Comparison of ENCODE assay signal across 8 mouse cellular contexts in genomic region chr5:91464876-91465508, GRCm38 (mm10). TPM values are rescaled to one million over a fixed set of nuclear protein-coding genes. Genes with fewer than 3 reads are reported as not detected.
A peak's percentile ranks its signal among the peaks of the same experiment; 100 is the strongest.
DNase-seq lines count a peak whose midpoint lies in the region; ATAC-seq and TF ChIP-seq lines count a peak whose summit lies in the region.

No protein-coding gene starts in this region.

- H3K4me1 ChIP-seq in heart, postnatal 0 days (ENCODE audit: control insufficient read depth, insufficient read depth), result no peaks in the 10 kb centered on the region
- H3K4me1 ChIP-seq in heart, embryonic 10.5 days, result no peaks in the 10 kb centered on the region
- no peaks in the 10 kb centered on the region for H3K4me1 ChIP-seq in embryonic fibroblast, embryonic 13.5 days (ENCODE audit: control insufficient read depth, insufficient read depth, low read length)
- H3K4me1 ChIP-seq in intestine, embryonic 14.5 days (replicated peaks; ENCODE audit: control insufficient read depth, insufficient read depth, low read length), result no peaks in the 10 kb centered on the region
- H3K4me1 ChIP-seq in limb, embryonic 10.5 days, result no peaks in the 10 kb centered on the region
- no peaks in the 10 kb centered on the region for H3K4me1 ChIP-seq in neural tube, embryonic 13.5 days (replicated peaks)

- CTCF ChIA-PET in Patski (lab: Charles Lee), result interaction anchor here (1.4 to 2.4 kb wide), 4 partner anchors 11 to 396 kb away, joined by 5 to 10 read pairs (median 6); partner anchors contain the start of gene Parm1

- WGBS in heart, postnatal 0 days, result 39% methylated on average over 4 of the region's 4 CpGs
- WGBS in heart, embryonic 10.5 days, result 36% methylated on average over 4 of the region's 4 CpGs
- 30% methylated on average over 4 of the region's 4 CpGs for whole genome bisulfite sequencing in intestine, embryonic 14.5 days
- WGBS in limb, embryonic 10.5 days, result 49% methylated on average over 4 of the region's 4 CpGs
- WGBS in neural tube, embryonic 13.5 days, result 47% methylated on average over 4 of the region's 4 CpGs

- no peak overlapping the region for H3K9ac ChIP-seq in heart, postnatal 0 days (replicated peaks; ENCODE audit: low read depth, low read length)
- H3K9ac ChIP-seq in intestine, embryonic 14.5 days (ENCODE audit: low read length), result no peak overlapping the region
- no peak overlapping the region for H3K9ac ChIP-seq in neural tube, embryonic 13.5 days

- H3K27ac ChIP-seq in heart, postnatal 0 days (ENCODE audit: low read depth), result no peak overlapping the region
- no peak overlapping the region for H3K27ac ChIP-seq in heart, embryonic 10.5 days
- no peak overlapping the region for H3K27ac ChIP-seq in embryonic fibroblast, embryonic 13.5 days (ENCODE audit: insufficient read depth, low read length)
- no peak overlapping the region for H3K27ac ChIP-seq in intestine, embryonic 14.5 days (ENCODE audit: low read depth)
- H3K27ac ChIP-seq in limb, embryonic 10.5 days, result no peak overlapping the region
- H3K27ac ChIP-seq in neural tube, embryonic 13.5 days (replicated peaks), result no peak overlapping the region

- no peaks in the 10 kb centered on the region for H3K36me3 ChIP-seq in heart, postnatal 0 days (replicated peaks; ENCODE audit: control insufficient read depth, insufficient read depth, low read length)
- no peaks in the 10 kb centered on the region for H3K36me3 ChIP-seq in heart, embryonic 10.5 days
- H3K36me3 ChIP-seq in intestine, embryonic 14.5 days (ENCODE audit: control insufficient read depth, insufficient read depth, low read length), result no peaks in the 10 kb centered on the region
- H3K36me3 ChIP-seq in limb, embryonic 10.5 days, result no peaks in the 10 kb centered on the region
- H3K36me3 ChIP-seq in neural tube, embryonic 13.5 days, result no peaks in the 10 kb centered on the region

- H3K9me3 ChIP-seq in heart, postnatal 0 days (replicated peaks; ENCODE audit: control insufficient read depth, low read length), result no peaks in the 10 kb centered on the region
- H3K9me3 ChIP-seq in heart, embryonic 10.5 days, result no peaks in the 10 kb centered on the region
- H3K9me3 ChIP-seq in intestine, embryonic 14.5 days (ENCODE audit: control insufficient read depth, low read length), result no peaks in the 10 kb centered on the region
- H3K9me3 ChIP-seq in limb, embryonic 10.5 days (replicated peaks), result no peaks in the 10 kb centered on the region
- no peaks in the 10 kb centered on the region for H3K9me3 ChIP-seq in neural tube, embryonic 13.5 days

- H3K27me3 ChIP-seq in heart, postnatal 0 days (ENCODE audit: control insufficient read depth, insufficient read depth, low read length), result no peaks in the 10 kb centered on the region
- no peaks in the 10 kb centered on the region for H3K27me3 ChIP-seq in heart, embryonic 10.5 days (ENCODE audit: insufficient read depth, poor library complexity, severe bottlenecking)
- H3K27me3 ChIP-seq in Patski, result peaks cover 5% of the 10 kb centered on the region
- no peaks in the 10 kb centered on the region for H3K27me3 ChIP-seq in intestine, embryonic 14.5 days (replicated peaks; ENCODE audit: control insufficient read depth, insufficient read depth, low read length)
- H3K27me3 ChIP-seq in limb, embryonic 10.5 days (ENCODE audit: low read depth, poor library complexity, severe bottlenecking), result no peaks in the 10 kb centered on the region
- no peaks in the 10 kb centered on the region for H3K27me3 ChIP-seq in neural tube, embryonic 13.5 days

- no peak overlapping the region for H3K4me3 ChIP-seq in heart, postnatal 0 days (ENCODE audit: low read depth, low read length)
- no peak overlapping the region for H3K4me3 ChIP-seq in heart, embryonic 10.5 days
- H3K4me3 ChIP-seq in embryonic fibroblast, embryonic 13.5 days (ENCODE audit: insufficient read depth, low read length), result no peak overlapping the region
- H3K4me3 ChIP-seq in intestine, embryonic 14.5 days (ENCODE audit: low read depth, low read length), result no peak overlapping the region
- H3K4me3 ChIP-seq in limb, embryonic 10.5 days, result no peak overlapping the region
- no peak overlapping the region for H3K4me3 ChIP-seq in neural tube, embryonic 13.5 days

- TF ChIP-seq CTCF in heart, postnatal 0 days (IDR thresholded peaks at IDR 0.05; ENCODE audit: low read depth), result peak; percentile 82
- peak; percentile 89 for TF ChIP-seq CTCF in Patski (IDR thresholded peaks at IDR 0.05)
- peak; percentile 22; the same call in 1 of the 2 replicates for TF ChIP-seq CTCF in embryonic fibroblast, embryonic 13.5 days (IDR thresholded peaks at IDR 0.05; ENCODE audit: borderline replicate concordance, insufficient read depth, low read length)

- peak; percentile 34 for DNase-seq in heart, postnatal 0 days (ENCODE audit: low spot score)
- no peak for DNase-seq in heart, embryonic 10.5 days (ENCODE audit: low spot score)
- peak; percentile 13 for DNase-seq in Patski (ENCODE audit: low read depth, low spot score)
- no peak for DNase-seq in intestine, embryonic 14.5 days (ENCODE audit: low spot score)
- DNase-seq in limb, embryonic 10.5 days (ENCODE audit: low spot score), result peak; percentile 41

- POLR2A ChIA-PET in Patski (lab: Charles Lee), result no interaction called here

- no peak overlapping the region for H3K4me2 ChIP-seq in heart, postnatal 0 days (ENCODE audit: low read depth, low read length)
- no peak overlapping the region for H3K4me2 ChIP-seq in intestine, embryonic 14.5 days (ENCODE audit: low read length)
- H3K4me2 ChIP-seq in neural tube, embryonic 13.5 days, result no peak overlapping the region

- no peak for TF ChIP-seq POLR2A in embryonic fibroblast, embryonic 13.5 days (IDR thresholded peaks at IDR 0.05; ENCODE audit: low read depth, low read length)

- TF ChIP-seq EP300 in heart, postnatal 0 days (IDR thresholded peaks at IDR 0.05; ENCODE audit: low read depth), result no peak

- in situ Hi-C loops in Patski (cut with MboI; ENCODE audit: low pct_unique_long_range_greater_than_20kb), result no loop called here

- no peak; the same call in 1 of the 2 replicates for ATAC-seq in heart, postnatal 0 days (ENCODE audit: insufficient read depth, low read depth)
- no peak for ATAC-seq in Patski
- 0 out of 2 replicates have a peak, but pooled peaks have one; percentile 60 for ATAC-seq in intestine, embryonic 14.5 days (replicated peaks; ENCODE audit: low FRiP score, low TSS enrichment, low read depth)
- peak; percentile 93 for ATAC-seq in neural tube, embryonic 13.5 days (ENCODE audit: low read depth)
- no peak for ATAC-seq in activated CD4-positive, CD25-positive, alpha-beta regulatory T cell, adult 4 months

RNA-seq across cellular contexts. Expression of gene Parm1, which starts 52.4 kb away (rescaled TPM):
- total RNA-seq in heart, postnatal 0 days (2014; rRNA removed; ENCODE audit: low replicate concordance), result 26.6 and 39.6 TPM in 2 replicates
- polyA plus RNA-seq in heart, postnatal 0 days (2015; fragmentation: Nextera tagmentation; extraction: Ambion mirVana), result 25.0 and 25.9 TPM in 2 replicates
- polyA plus RNA-seq in heart, embryonic 10.5 days (2016; fragmentation: Nextera tagmentation; extraction: Ambion mirVana), result 22.8 and 24.5 TPM in 2 replicates
- 222 TPM for polyA plus RNA-seq in Patski (2021)
- 6.2 and 7.1 TPM in 2 replicates for polyA plus RNA-seq in embryonic fibroblast, embryonic 13.5 days (2011; ENCODE audit: insufficient read length, low read depth, missing spikeins)
- 24.4 and 25.7 TPM in 2 replicates for polyA plus RNA-seq in intestine, embryonic 14.5 days (2014; fragmentation: Nextera tagmentation; extraction: Ambion mirVana)
- 3.6 and 4.8 TPM in 2 replicates for polyA plus RNA-seq in limb, embryonic 10.5 days (2016; fragmentation: Nextera tagmentation; extraction: Ambion mirVana)
- 7.1 and 8.7 TPM in 2 replicates for polyA plus RNA-seq in neural tube, embryonic 13.5 days (2015; fragmentation: Nextera tagmentation; extraction: Ambion mirVana)
- not detected for polyA plus RNA-seq in activated CD4-positive, CD25-positive, alpha-beta regulatory T cell, adult 4 months (2017; shearing (Covaris generic))

Comparison
In these comparisons a context has a peak if more than half of its experiments do, and no peak if none do; other contexts are left out.
1. DNase-seq: peak in heart, postnatal 0 days (single experiment), Patski (single experiment) and limb, embryonic 10.5 days (single experiment); none in heart, embryonic 10.5 days (single experiment) and intestine, embryonic 14.5 days (single experiment).
2. ATAC-seq: peak in intestine, embryonic 14.5 days (single experiment) and neural tube, embryonic 13.5 days (single experiment); none in heart, postnatal 0 days (single experiment), Patski (single experiment) and activated CD4-positive, CD25-positive, alpha-beta regulatory T cell, adult 4 months (single experiment).
3. CTCF ChIP-seq: peak in every context shown above with its lines; median percentile 89 in Patski; 82 in heart, postnatal 0 days; 22 in embryonic fibroblast, embryonic 13.5 days.